Mouse (Mus musculus) cortical plate, adult 2 months (tissue): Measurements from ENCODE around the gene Nr2f1. TPM values are rescaled to one million over a fixed set of nuclear protein-coding genes. Genes with fewer than 3 reads are reported as not detected.
A peak's percentile ranks its signal among the peaks of the same experiment; 100 is the strongest.

ENCODE experiments used
- H3K27ac ChIP-seq: fragments of 200-500 bp; 2 replicates; pipeline ENCODE4 v1.5.1; 2012; ENCODE audit warnings: low read length, control low read depth, inconsistent platforms; ENCODE audit not compliant: insufficient read depth
- H3K4me1 ChIP-seq: fragments of 200-500 bp; 2 replicates; pipeline ENCODE4 v1.6.1; 2011; ENCODE audit warnings: low read length; ENCODE audit not compliant: control insufficient read depth, insufficient read depth
- H3K4me3 ChIP-seq: fragments of 200-500 bp; 2 replicates; pipeline ENCODE4 v1.5.1; 2011; ENCODE audit warnings: mild to moderate bottlenecking, low read length, control low read depth; ENCODE audit not compliant: insufficient read depth
- CTCF ChIP-seq: fragments of 200-500 bp; IDR thresholded peaks from 2 replicates; pipeline ENCODE4 v1.5.1; 2011; ENCODE audit warnings: mild to moderate bottlenecking, control low read depth, low read length; ENCODE audit not compliant: insufficient read depth; ENCODE audit errors: extremely low read depth
- POLR2A ChIP-seq: fragments of 200-500 bp; IDR thresholded peaks from 2 replicates; pipeline ENCODE4 v1.6.1; 2011; ENCODE audit warnings: mild to moderate bottlenecking, low read length, control low read depth; ENCODE audit not compliant: insufficient read depth; ENCODE audit errors: extremely low read depth
- polyA plus RNA-seq: library from polyadenylated mRNA; depleted of rRNA; stranded (reverse); fragments of >200 nt; gene quantifications from 2 replicates; pipeline ENCODE4 v1.2.3, GENCODE M21; 2012; rRNA removed

The Nr2f1 gene
- polyA plus RNA-seq, 1 experiment, result 158 TPM

DNA sequence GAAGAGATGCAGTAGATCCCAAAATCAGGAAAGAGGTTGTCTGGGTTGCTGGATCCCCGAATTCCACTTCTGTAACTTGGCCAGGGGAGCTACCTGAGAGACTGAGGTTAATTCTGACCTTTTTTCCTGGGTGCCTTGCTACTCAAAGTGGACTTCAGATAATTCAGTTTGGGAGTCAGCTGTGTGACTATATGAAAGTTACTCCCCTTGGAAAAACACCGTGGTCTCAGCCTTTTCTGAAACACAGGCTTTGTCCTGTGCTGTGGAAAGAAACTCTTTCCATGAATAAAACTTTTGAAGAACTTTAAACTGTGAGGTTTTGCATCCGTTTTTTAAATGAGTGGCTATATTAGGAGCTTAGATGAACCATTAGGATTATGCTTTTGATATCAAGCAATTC, 25.4 kb downstream of the Nr2f1 start:
- TF ChIP-seq POLR2A, result no peak
- no peak for TF ChIP-seq CTCF
- Histone ChIP-seq H3K4me3 (no peak overlapping the region), H3K4me1 (no peaks in the 10 kb centered on the region), H3K27ac (no peak overlapping the region)

DNA sequence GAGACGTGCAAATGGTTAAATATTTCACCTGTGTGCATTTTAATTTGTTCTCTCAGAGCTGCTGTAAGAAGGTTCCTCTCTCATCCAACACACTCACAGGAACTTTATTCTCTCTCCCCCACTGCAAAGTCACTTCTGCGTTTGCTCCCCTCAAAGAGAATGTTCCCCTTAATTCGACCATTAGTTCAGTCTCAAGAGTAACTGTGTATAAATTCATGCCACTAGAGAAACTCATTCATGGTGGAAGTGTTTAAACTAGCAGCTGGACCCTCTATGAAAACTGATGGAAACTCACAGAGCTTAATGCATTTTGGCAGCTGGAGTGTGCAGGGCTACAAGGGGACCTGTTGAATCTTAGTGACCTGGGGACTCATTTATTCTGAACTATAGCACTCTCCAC, 26.7 kb downstream of the Nr2f1 start:
- TF ChIP-seq CTCF, result no peak
- TF ChIP-seq POLR2A, result no peak
- Histone ChIP-seq H3K27ac (no peak overlapping the region), H3K4me1 (no peaks in the 10 kb centered on the region), H3K4me3 (no peak overlapping the region)

DNA sequence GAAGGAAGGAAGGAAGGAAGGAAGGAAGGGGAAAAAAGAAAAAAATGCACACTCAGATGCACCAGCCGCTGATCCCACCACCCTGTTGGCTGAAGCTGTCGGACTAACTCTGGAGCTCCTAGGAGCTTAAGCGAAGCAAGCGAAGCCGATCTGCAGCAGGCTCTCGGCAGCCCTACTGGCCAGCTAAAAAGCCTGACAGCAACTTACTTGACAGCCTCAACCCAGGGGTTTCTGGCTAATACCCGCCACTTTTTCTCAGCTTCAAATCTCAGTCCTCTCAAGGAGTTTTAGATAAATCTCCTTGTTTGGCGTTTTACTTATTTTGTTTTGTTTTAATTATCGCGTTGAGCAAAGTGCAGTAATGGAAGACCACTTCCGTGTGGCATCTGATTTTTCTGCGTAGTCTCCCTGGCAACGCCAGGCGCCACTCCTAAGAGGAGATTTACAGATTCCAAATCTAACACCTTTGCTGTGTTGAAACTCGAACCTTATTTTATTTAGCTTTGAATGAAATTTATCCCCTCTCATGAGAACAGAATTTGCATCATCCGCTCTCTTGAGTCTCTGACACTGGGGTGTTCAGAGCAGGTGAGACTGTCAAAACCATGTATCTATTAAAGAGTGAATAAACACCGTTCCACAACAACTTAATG, 27.4 kb downstream of the Nr2f1 start:
- Histone ChIP-seq H3K27ac (no peak overlapping the region), H3K4me1 (no peaks in the 10 kb centered on the region), H3K4me3 (peak overlapping the region; percentile 18)
- TF ChIP-seq POLR2A (no peak), CTCF (no peak)

GRCm38 (mm10) chr13:78171320-78171719, 28.2 kb downstream of the Nr2f1 start:
- Histone ChIP-seq H3K4me1 (no peaks in the 10 kb centered on the region), H3K4me3 (peak overlapping the region; percentile 18), H3K27ac (no peak overlapping the region)
- TF ChIP-seq CTCF (no peak), POLR2A (no peak)

DNA sequence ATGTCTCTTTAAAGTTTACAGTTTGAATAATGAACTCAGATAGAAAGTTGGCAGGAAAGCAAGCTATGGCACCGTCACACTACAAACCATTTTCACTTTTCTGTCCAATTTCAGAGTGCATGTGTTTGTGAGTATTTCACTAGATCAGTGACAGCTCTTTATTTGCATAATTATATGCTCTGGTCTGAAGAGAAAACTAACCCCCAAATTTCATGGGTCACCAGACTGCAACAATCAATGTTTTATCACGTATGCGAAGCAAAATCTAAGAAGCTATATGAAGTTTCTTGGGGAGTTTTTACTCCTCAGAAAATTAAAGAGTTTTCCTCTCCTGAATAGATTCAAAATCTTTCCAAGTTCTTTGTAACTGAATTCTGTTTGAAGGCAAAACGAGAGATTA, 31.4 kb downstream of the Nr2f1 start:
- no peak for TF ChIP-seq CTCF
- TF ChIP-seq POLR2A, result no peak
- Histone ChIP-seq H3K4me1 (no peaks in the 10 kb centered on the region), H3K4me3 (no peak overlapping the region), H3K27ac (no peak overlapping the region)

DNA sequence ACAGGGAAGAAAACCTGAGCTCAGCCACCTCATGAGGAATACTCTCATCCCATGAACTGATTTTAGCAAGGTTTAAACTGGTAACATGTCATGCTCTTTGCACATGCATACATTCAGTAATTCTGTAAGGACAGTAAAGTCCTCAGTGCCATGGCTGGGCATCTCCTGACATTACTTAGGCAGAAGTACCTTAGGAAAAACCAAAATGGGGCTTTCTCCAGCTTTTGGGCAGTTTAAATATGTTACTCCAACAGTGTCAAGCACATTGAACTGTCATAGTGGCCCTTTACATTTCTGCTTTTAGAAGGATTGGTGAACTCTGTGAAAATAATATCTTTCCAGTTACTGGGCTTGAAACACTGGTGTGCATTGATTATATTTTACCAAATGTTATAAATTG, 34.6 kb downstream of the Nr2f1 start:
- no peak overlapping the region for H3K27ac ChIP-seq

GRCm38 (mm10) chr13:78163087-78163958, 36.2 kb downstream of the Nr2f1 start:
- H3K27ac ChIP-seq, result peak overlapping the region; percentile 97
- no peaks in the 10 kb centered on the region; the same call in 1 of the 2 replicates for H3K4me1 ChIP-seq
- peak overlapping the region; percentile 79 for H3K4me3 ChIP-seq
- TF ChIP-seq POLR2A (0 out of 2 replicates have a peak, but pooled peaks have one; percentile 33), CTCF (0 out of 2 replicates have a peak, but pooled peaks have one; percentile 4)

More for the DNA sequence above, 34.6 kb downstream of the Nr2f1 start:
- H3K4me1 ChIP-seq, result no peaks in the 10 kb centered on the region; the same call in 1 of the 2 replicates
- H3K4me3 ChIP-seq, result no peak overlapping the region; the same call in 1 of the 2 replicates
- no peak for TF ChIP-seq POLR2A
- TF ChIP-seq CTCF, result no peak

GRCm38 (mm10) chr13:78162149-78162548, 37.4 kb downstream of the Nr2f1 start:
- TF ChIP-seq POLR2A (no peak), CTCF (no peak)
- H3K4me3 ChIP-seq, result no peak overlapping the region; the same call in 1 of the 2 replicates
- H3K4me1 ChIP-seq, result no peaks in the 10 kb centered on the region; the same call in 1 of the 2 replicates
- no peak overlapping the region for H3K27ac ChIP-seq

DNA sequence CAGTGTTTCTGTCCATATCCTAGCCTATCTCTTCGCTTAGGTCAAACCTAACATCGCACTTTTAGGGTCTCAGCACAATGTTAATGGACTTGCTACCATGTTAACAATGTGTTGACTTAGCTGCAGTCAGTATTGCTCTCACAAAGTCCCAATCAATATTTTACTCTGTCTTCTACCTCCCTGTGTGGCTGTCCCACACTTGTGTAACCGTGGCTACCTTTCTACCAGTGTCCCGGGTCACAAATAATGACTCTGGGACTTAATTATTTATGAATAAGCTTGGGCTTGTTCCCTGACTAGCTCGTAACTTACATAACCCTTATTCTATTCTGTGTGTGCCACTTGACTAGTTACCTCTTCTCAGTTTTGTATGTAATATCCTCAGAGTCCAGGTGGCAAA, 42.1 kb downstream of the Nr2f1 start:
- TF ChIP-seq CTCF (no peak), POLR2A (no peak)
- Histone ChIP-seq H3K27ac (no peak overlapping the region), H3K4me3 (no peak overlapping the region), H3K4me1 (no peaks in the 10 kb centered on the region; the same call in 1 of the 2 replicates)

Other genes with a start within 250 kb of the Nr2f1 start
- gene Pou5f2, start 174.9 kb downstream of the Nr2f1 start, polyA plus RNA-seq, result 0.52 and 0.70 TPM in 2 replicates